ENCODE assay signal across 9 mouse cellular contexts in genomic region chr13:113612141-113612950, GRCm38 (mm10). TPM values are rescaled to one million over a fixed set of nuclear protein-coding genes. Genes with fewer than 3 reads are reported as not detected.
DNase-seq lines count a peak whose midpoint lies in the region; ATAC-seq and TF ChIP-seq lines count a peak whose summit lies in the region.
"Had no signal": no experiment of that assay in that cellular context is flagged by ENCODE, and none has a peak within 500 bp of the region (broad histone marks: within the 10 kb centered on the region; RNA-seq: fewer than 3 reads in every experiment).

No protein-coding gene starts in this region.

- ATAC-seq in liver, postnatal 0 days: no peak
- no peak for ATAC-seq in activated CD4-positive, CD25-positive, alpha-beta regulatory T cell, adult 4 months
- ATAC-seq in forebrain, embryonic 16.5 days: no peak

- H3K27me3 ChIP-seq in liver, postnatal 0 days (ENCODE audit: insufficient read depth, low read length): no peaks in the 10 kb centered on the region
- no peaks in the 10 kb centered on the region for H3K27me3 ChIP-seq in forebrain, embryonic 16.5 days (replicated peaks; ENCODE audit: control insufficient read depth, insufficient read depth, low read length)

- H3K4me3 ChIP-seq in layer of hippocampus, adult 2 months: peak overlapping the region; percentile 59; the same call in 1 of the 2 replicates
- H3K4me3 ChIP-seq in liver, postnatal 0 days (ENCODE audit: low read depth, low read length): peak overlapping the region; percentile 68; the same call in 1 of the 2 replicates
- H3K4me3 ChIP-seq in forebrain, embryonic 16.5 days (replicated peaks; ENCODE audit: low read length): no peak overlapping the region

- H3K4me1 ChIP-seq in liver, postnatal 0 days (ENCODE audit: insufficient read depth): peaks cover 65% of the 10 kb centered on the region
- peaks cover 62% of the 10 kb centered on the region for H3K4me1 ChIP-seq in forebrain, embryonic 16.5 days (replicated peaks; ENCODE audit: control insufficient read depth, insufficient read depth, low read length)

- H3K9me3 ChIP-seq in liver, postnatal 0 days (ENCODE audit: low read length): no peaks in the 10 kb centered on the region
- H3K9me3 ChIP-seq in forebrain, embryonic 16.5 days (ENCODE audit: control insufficient read depth, low read length): no peaks in the 10 kb centered on the region

- WGBS in liver, postnatal 0 days (ENCODE audit: insufficient replicate concordance): 63% methylated on average over 24 of the region's 24 CpGs
- WGBS in forebrain, embryonic 16.5 days: 75% methylated on average over 24 of the region's 24 CpGs

- TF ChIP-seq EP300 in liver, postnatal 0 days (IDR thresholded peaks at IDR 0.05; ENCODE audit: low read depth): no peak

- DNase-seq in layer of hippocampus, adult 2 months (ENCODE audit: low spot score in 2 of 2): no peak
- no peak for DNase-seq in layer of hippocampus, adult 8-10 months (ENCODE audit: low spot score in 2 of 2)
- peak; percentile 40 for DNase-seq in gastrocnemius, postnatal 10 days
- peak; percentile 74 for DNase-seq in kidney, adult 11 months
- no peak for DNase-seq in liver, postnatal 0 days
- DNase-seq in thymus, postnatal 10 days (ENCODE audit: low spot score in 2 of 2): no peak

- TF ChIP-seq CTCF in layer of hippocampus, adult 2 months (conservative IDR thresholded peaks at IDR 0.05): no peak
- TF ChIP-seq CTCF in liver, postnatal 0 days (IDR thresholded peaks at IDR 0.05; ENCODE audit: low read depth): no peak

- H3K4me2 ChIP-seq in liver, postnatal 0 days (ENCODE audit: low read depth, low read length): peak overlapping the region; percentile 83
- no peak overlapping the region for H3K4me2 ChIP-seq in forebrain, embryonic 16.5 days (ENCODE audit: low read length)

- peak overlapping the region; percentile 50 for H3K9ac ChIP-seq in liver, postnatal 0 days (replicated peaks)
- no peak overlapping the region for H3K9ac ChIP-seq in forebrain, embryonic 16.5 days (replicated peaks; ENCODE audit: low read depth, low read length)

- peak overlapping the region; percentile 98; the same call in 1 of the 2 replicates for H3K27ac ChIP-seq in layer of hippocampus, adult 2 months
- H3K27ac ChIP-seq in liver, postnatal 0 days (ENCODE audit: low read depth): peak overlapping the region; percentile 64
- H3K27ac ChIP-seq in forebrain, embryonic 16.5 days (ENCODE audit: low read length): no peak overlapping the region

- H3K36me3 ChIP-seq in liver, postnatal 0 days (replicated peaks; ENCODE audit: insufficient read depth, low read length): peaks cover 4% of the 10 kb centered on the region
- H3K36me3 ChIP-seq in forebrain, embryonic 16.5 days (ENCODE audit: control insufficient read depth, insufficient read depth): no peaks in the 10 kb centered on the region
- H3K36me3 ChIP-seq: G1E had no signal

RNA-seq across cellular contexts. Expression of gene Snx18, which starts 6.0 kb away (rescaled TPM):
- 10 to 100 TPM; 20.1 to 20.6 TPM for total RNA-seq in layer of hippocampus, adult 2 months (2021)
- total RNA-seq in layer of hippocampus, adult 8-10 months (2022): 10 to 100 TPM; 21.4 to 28.5 (median 25.9) TPM
- total RNA-seq in gastrocnemius, postnatal 10 days (2021): 10 to 100 TPM; 20.1 to 25.7 TPM
- polyA plus RNA-seq in liver, postnatal 0 days (2015; fragmentation: Nextera tagmentation; extraction: Ambion mirVana): 5.7 and 6.9 TPM in 2 replicates
- 10 to 100 TPM; 12.1 to 12.4 TPM for polyA plus RNA-seq in activated CD4-positive, CD25-positive, alpha-beta regulatory T cell, adult 4 months (2017; shearing (Covaris generic))
- 8.4 and 10.9 TPM in 2 replicates for polyA plus RNA-seq in forebrain, embryonic 16.5 days (2015; fragmentation: Nextera tagmentation; extraction: Ambion mirVana)
- polyA plus RNA-seq: G1E had no signal

RNA-seq across cellular contexts. Expression of gene Hspb3, which starts 51.1 kb away (rescaled TPM):
- total RNA-seq in layer of hippocampus, adult 2 months (2021): 1 to 10 TPM in 1 of 2 experiments, under 1 TPM in 1; 0.64 to 1.5 TPM
- 1 to 10 TPM in 3 of 4 experiments, not detected in 1; 1.9 to 2.9 (median 2.8) TPM for total RNA-seq in layer of hippocampus, adult 8-10 months (2022)
- total RNA-seq in gastrocnemius, postnatal 10 days (2021): 10 to 100 TPM; 79.1 to 87.3 TPM
- 0.38 TPM in 1 of 2 replicates, not detected in the other for polyA plus RNA-seq in liver, postnatal 0 days (2015; fragmentation: Nextera tagmentation; extraction: Ambion mirVana)
- not detected for polyA plus RNA-seq in activated CD4-positive, CD25-positive, alpha-beta regulatory T cell, adult 4 months (2017; shearing (Covaris generic))
- 1.1 and 1.4 TPM in 2 replicates for polyA plus RNA-seq in forebrain, embryonic 16.5 days (2015; fragmentation: Nextera tagmentation; extraction: Ambion mirVana)
- total RNA-seq: G1E had no signal
- polyA plus RNA-seq: G1E had no signal

Comparison
In these comparisons a context has a peak if more than half of its experiments do, and no peak if none do; other contexts are left out.
1. DNase-seq: peak in gastrocnemius, postnatal 10 days (single experiment) and kidney, adult 11 months (single experiment); none in layer of hippocampus, adult 2 months (0 of 2), layer of hippocampus, adult 8-10 months (0 of 2), liver, postnatal 0 days (single experiment) and thymus, postnatal 10 days (0 of 2).
2. RNA of gene Hspb3, which starts 51.1 kb away (total RNA-seq): 79.1 to 87.3 TPM in gastrocnemius, postnatal 10 days; 1.9 to 2.9 TPM in layer of hippocampus, adult 8-10 months and 0.64 to 1.5 TPM in layer of hippocampus, adult 2 months; every median in the first group is over 10 times any median in the second.